Mouse (Mus musculus) heart, embryonic 14.5 days (tissue): ENCODE measurements at regions not wholly inside any gene's neighbourhood (a gene's known extent, or its start where the extent isn't known, plus 50 kb on each side); places are given as distances from the start of the nearest gene placed in this dataset.

Experiments
- ATAC-seq: fragments of 200-750 bp; cut with Nextera tagmentation; 2 replicates; pipeline ENCODE4 v1.8.0; 2017; ENCODE audit warnings: low read depth, moderate TSS enrichment; ENCODE audit not compliant: insufficient number of reproducible peaks, insufficient read depth, low FRiP score
- H3K27ac ChIP-seq, 2 experiments: fragments of 200-500 bp in 1 of 2; fragments of 300-500 bp in 1 of 2; sonication (generic) in 1 of 2; replicated peaks in 1 of 2; 2 replicates each; pipeline ENCODE4 v1.5.1; 2012 to 2014; ENCODE audit warnings: low read depth in 2 of 2, low read length in 2 of 2, control low read depth in 1 of 2, mild to moderate bottlenecking in 1 of 2, mixed read lengths in 1 of 2; ENCODE audit not compliant: control insufficient read depth in 1 of 2, insufficient read depth in 1 of 2
- H3K27me3 ChIP-seq: fragments of 300-500 bp; sonication (generic); 2 replicates; pipeline ENCODE4 v1.6.1; 2014; ENCODE audit warnings: mild to moderate bottlenecking, low read length, control low read depth; ENCODE audit not compliant: control insufficient read depth, insufficient read depth
- H3K36me3 ChIP-seq: fragments of 300-500 bp; sonication (generic); 2 replicates; pipeline ENCODE4 v1.6.1; 2014; ENCODE audit warnings: mild to moderate bottlenecking, control low read depth, low read length, mixed read lengths; ENCODE audit not compliant: control insufficient read depth, insufficient read depth
- H3K4me1 ChIP-seq, 2 experiments: fragments of 200-500 bp in 1 of 2; fragments of 300-500 bp in 1 of 2; sonication (generic) in 1 of 2; 2 replicates each; pipeline ENCODE4 v1.6.1; 2012 to 2014; ENCODE audit warnings: low read length in 2 of 2, control low read depth in 1 of 2, mixed read lengths in 1 of 2; ENCODE audit not compliant: control insufficient read depth in 2 of 2, insufficient read depth in 2 of 2
- H3K4me2 ChIP-seq: fragments of 300-500 bp; sonication (generic); 2 replicates; pipeline ENCODE4 v1.6.1; 2014; ENCODE audit warnings: mild to moderate bottlenecking, low read length
- H3K4me3 ChIP-seq, 2 experiments: fragments of 200-500 bp in 1 of 2; fragments of 300-500 bp in 1 of 2; sonication (generic) in 1 of 2; 2 replicates each; pipeline ENCODE4 v1.5.1; 2012 to 2014; ENCODE audit warnings: low read length in 2 of 2, mild to moderate bottlenecking in 2 of 2, control low read depth in 1 of 2, low read depth in 1 of 2, moderate library complexity in 1 of 2; ENCODE audit not compliant: control insufficient read depth in 1 of 2, insufficient read depth in 1 of 2
- H3K9ac ChIP-seq: fragments of 300-500 bp; sonication (generic); 2 replicates; pipeline ENCODE4 v1.6.1; 2014; ENCODE audit warnings: mild to moderate bottlenecking, low read length
- H3K9me3 ChIP-seq: fragments of 300-500 bp; sonication (generic); 2 replicates; pipeline ENCODE4 v1.6.1; 2016; ENCODE audit warnings: low read length, control low read depth; ENCODE audit not compliant: control insufficient read depth
- WGBS: fragments of 180-500 bp; shearing (Covaris S2); extraction: QIAGEN DNeasy Blood & Tissue Kit; methylation state at CpG from one replicate; pipeline ENCODE4 v1.1.7; 2014; 5-methylcytosine and 5-hydroxymethylcytosine counted together

DNA sequence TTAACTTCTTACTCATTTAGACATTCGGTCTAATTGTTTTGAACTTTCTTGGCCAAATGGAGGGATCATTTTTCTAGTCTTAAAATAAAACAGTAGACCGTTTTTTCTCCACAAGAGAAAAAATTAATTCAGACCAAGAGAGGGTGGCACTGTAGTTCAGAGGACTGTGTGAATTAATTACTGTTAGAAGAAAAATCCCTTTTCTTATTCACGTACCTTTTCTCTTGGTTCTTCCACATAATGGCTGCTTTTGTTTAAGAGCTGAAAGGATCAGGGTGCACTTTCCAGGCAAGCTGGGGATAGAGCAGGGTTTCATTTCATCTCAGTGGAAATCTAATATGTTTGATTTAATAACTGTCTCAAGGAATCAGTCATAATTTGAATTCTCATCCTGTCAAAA is 255.9 kb downstream of the Otol1 start:
- no peak for ATAC-seq
- no peaks in the 10 kb centered on the region for H3K36me3 ChIP-seq
- H3K27ac ChIP-seq, result no peak overlapping the region
- H3K9me3 ChIP-seq, result no peaks in the 10 kb centered on the region
- H3K27me3 ChIP-seq, result no peaks in the 10 kb centered on the region
- 85% methylated on average over 3 of the region's 3 CpGs for WGBS
- H3K4me2 ChIP-seq, result no peak overlapping the region
- H3K4me1 ChIP-seq, result no peaks in the 10 kb centered on the region
- H3K4me3 ChIP-seq, result no peak overlapping the region
- H3K9ac ChIP-seq, result no peak overlapping the region

DNA sequence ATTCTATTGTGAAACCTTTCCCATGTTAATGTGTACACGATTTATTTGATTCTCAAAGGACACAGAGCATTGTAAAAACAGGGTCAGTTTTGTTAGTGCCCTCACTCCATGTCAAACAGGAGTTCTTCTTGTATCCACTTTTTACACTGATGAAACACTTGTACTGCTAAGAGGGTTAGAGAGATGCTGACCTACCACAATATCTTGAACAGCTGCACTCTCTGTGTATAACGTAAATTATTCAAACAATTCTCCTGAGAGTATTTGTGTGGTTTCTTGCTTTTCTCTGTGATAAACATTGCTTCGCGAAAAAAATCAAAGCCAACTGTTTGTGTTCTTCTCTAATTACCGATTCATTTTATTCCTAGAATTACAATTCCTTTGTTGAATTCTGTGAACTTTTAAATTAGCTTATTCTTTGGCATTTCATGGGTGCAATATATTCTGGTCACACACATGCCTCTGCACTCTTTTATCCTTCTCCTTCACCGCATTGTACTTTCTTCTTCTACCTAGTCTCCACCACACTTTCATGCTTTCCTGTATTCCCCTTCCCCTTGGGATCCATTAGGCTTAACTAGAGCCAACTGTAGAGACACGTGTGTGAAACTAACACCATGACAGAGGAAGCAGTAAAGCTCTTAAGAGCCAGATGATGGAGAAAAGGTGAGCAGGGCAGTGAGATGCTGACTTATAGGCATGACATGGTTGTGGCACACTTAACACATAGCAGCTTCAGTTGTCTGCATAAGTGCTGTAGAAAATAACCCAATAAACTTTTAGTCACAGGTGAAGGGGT is 281.4 kb downstream of the Otol1 start:
- Histone ChIP-seq H3K4me3 (no peak overlapping the region), H3K36me3 (no peaks in the 10 kb centered on the region), H3K27ac (no peak overlapping the region), H3K4me2 (no peak overlapping the region), H3K9me3 (no peaks in the 10 kb centered on the region), H3K9ac (no peak overlapping the region), H3K27me3 (no peaks in the 10 kb centered on the region), H3K4me1 (no peaks in the 10 kb centered on the region)
- 73% methylated on average over 7 of the region's 7 CpGs for WGBS
- ATAC-seq, result no peak

DNA sequence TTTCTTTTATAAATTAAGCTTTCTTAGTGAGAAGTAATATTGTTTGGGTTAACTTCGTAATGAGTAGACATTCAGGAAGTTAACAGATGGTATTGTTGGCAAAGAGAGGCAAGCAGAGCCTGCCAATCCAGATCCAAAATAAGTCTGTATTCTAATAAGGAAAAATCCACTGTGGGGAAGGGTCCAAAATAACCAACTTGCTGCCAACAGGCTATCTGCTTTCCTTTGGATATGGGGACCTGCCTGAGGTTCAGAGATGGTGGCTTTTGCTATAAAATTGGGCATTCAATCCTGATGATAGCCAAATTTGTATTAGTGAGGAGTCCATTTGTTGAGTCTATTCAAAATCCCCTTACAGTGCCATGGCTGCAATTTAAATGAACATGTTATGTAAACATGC is 300.1 kb downstream of the Otol1 start:
- no peaks in the 10 kb centered on the region for H3K27me3 ChIP-seq
- no peak for ATAC-seq
- no peaks in the 10 kb centered on the region for H3K4me1 ChIP-seq
- H3K4me2 ChIP-seq, result no peak overlapping the region
- no peak overlapping the region for H3K4me3 ChIP-seq
- H3K9ac ChIP-seq, result no peak overlapping the region
- WGBS, result 64% methylated on average over 1 of the region's 1 CpGs
- no peak overlapping the region for H3K27ac ChIP-seq
- no peaks in the 10 kb centered on the region for H3K36me3 ChIP-seq
- no peaks in the 10 kb centered on the region for H3K9me3 ChIP-seq

DNA sequence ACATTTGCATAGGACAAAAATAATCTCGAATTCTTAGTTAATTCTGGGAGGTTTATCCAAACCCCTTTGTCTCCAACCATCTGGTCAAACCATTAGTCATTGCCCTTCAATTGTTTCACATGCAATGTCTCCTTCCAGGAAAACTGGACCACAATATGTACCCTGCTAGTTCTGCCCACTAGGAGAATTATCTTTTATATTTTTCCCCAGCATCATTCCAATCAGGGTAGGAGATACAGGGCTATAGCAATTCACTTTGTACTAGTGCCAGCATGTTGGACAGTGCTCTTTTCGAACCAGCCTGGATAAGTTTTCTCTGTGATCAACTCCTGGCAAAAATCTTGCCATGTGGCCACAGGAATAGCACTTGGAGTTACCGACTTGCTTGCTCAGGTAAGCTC is 300.6 kb downstream of the Otol1 start:
- Histone ChIP-seq H3K9me3 (no peaks in the 10 kb centered on the region), H3K27ac (no peak overlapping the region), H3K4me1 (no peaks in the 10 kb centered on the region), H3K27me3 (no peaks in the 10 kb centered on the region), H3K4me3 (no peak overlapping the region), H3K36me3 (no peaks in the 10 kb centered on the region), H3K4me2 (no peak overlapping the region), H3K9ac (no peak overlapping the region)
- no peak for ATAC-seq
- 55% methylated on average over 3 of the region's 3 CpGs for WGBS

DNA sequence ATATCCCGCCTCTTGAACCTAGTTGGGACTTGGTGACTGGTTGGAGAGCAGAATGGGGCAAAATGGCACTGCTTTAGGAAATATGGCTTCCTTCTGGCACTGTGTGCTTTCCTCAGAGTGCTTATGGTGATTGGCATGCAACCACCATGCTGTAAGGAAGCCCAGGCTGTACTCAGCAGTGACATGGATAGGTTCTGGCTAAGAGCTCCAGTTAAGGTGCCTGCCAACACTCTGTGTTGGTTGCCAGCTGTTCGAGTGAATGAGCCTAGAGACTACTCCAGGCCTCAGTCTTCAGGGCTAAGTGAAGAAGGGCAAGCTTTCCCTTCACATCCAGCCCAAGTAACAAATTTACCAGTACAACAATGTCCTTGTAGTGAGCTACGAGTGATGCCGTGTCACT is 301.9 kb downstream of the Otol1 start:
- no peak overlapping the region for H3K27ac ChIP-seq
- H3K4me2 ChIP-seq, result no peak overlapping the region
- 79% methylated on average over 4 of the region's 4 CpGs for WGBS
- H3K4me3 ChIP-seq, result no peak overlapping the region
- no peaks in the 10 kb centered on the region for H3K4me1 ChIP-seq
- no peak overlapping the region for H3K9ac ChIP-seq
- H3K36me3 ChIP-seq, result no peaks in the 10 kb centered on the region
- H3K27me3 ChIP-seq, result no peaks in the 10 kb centered on the region
- no peaks in the 10 kb centered on the region for H3K9me3 ChIP-seq
- ATAC-seq, result no peak

DNA sequence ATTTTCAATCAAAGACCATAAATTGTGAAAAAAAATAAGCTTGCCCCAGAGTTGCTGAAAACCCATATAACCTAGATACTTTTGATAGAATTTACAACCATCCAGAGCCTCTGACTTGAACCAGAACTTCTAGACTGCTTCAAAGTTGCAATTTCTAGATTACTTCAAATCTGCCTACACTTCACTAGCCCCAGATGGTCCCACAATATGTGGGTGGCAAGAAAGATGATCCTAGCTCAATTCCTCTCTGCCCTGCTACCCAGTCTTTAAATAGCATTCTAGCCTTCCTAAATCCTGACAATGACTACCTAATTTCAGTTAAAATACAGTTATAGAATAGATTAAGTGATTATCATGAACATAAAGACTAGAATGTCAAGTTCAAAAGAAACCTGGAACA is 303.6 kb downstream of the Otol1 start:
- Histone ChIP-seq H3K4me1 (no peaks in the 10 kb centered on the region), H3K27ac (no peak overlapping the region), H3K4me3 (no peak overlapping the region), H3K9me3 (no peaks in the 10 kb centered on the region), H3K4me2 (no peak overlapping the region), H3K27me3 (no peaks in the 10 kb centered on the region), H3K36me3 (no peaks in the 10 kb centered on the region), H3K9ac (no peak overlapping the region)
- no peak for ATAC-seq

DNA sequence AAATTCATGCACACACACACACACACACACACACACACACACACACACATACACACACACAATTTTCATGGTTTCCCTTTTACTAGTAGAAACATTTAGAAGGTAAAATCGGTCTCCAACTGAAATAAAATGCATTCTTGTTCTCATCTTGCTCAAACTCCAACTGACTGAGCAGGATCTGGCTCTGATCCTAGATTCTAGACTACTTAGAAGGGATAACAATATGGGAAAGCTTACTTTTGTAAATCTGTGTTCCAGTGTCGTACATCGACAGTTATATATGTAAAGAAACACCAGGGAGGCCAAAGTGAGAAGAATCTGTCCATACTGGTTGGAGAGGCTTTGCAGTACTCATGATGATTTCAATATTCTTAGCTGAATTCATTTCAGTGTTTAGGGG is 304.6 kb downstream of the Otol1 start:
- H3K9ac ChIP-seq, result no peak overlapping the region
- no peak for ATAC-seq
- H3K4me2 ChIP-seq, result no peak overlapping the region
- no peak overlapping the region for H3K4me3 ChIP-seq
- WGBS, result 78% methylated on average over 3 of the region's 3 CpGs
- H3K9me3 ChIP-seq, result no peaks in the 10 kb centered on the region
- no peaks in the 10 kb centered on the region for H3K27me3 ChIP-seq
- no peaks in the 10 kb centered on the region for H3K4me1 ChIP-seq
- no peak overlapping the region for H3K27ac ChIP-seq
- no peaks in the 10 kb centered on the region for H3K36me3 ChIP-seq
